Mouse (Mus musculus): ENCODE data around the gene Sval1.
A peak's percentile ranks its signal among the peaks of the same experiment; 100 is the strongest.

The Sval1 gene

GRCm38 (mm10) chr6:41951330-41951729, at the start of gene Sval1:
Gene Sval1, plus strand, starts transcription at chr6:41951630.
- DNase-seq, result no peak

DNA sequence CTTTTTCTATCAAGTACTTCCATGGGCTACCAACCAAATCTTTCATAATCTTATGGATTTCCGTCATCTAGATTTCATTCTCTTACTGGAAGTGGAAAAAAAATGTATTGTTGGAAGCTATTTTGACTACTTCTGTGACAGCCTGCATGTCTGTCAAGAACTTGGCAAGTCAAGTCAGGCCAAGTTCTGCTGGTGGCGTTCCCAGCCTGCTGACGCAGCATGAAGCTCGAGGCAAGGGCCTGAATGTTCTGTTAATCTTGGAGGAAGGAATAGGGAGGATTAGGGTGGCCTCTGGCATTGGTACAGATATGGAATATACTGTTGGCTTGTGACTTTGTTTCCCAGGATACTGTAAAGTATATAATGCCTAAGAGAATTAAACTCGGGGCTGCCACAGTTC, 39.8 kb upstream of the Sval1 start:
- peak; percentile 6 to 30 for DNase-seq

GRCm38 (mm10) chr6:41914883-41915282, 36.5 kb upstream of the Sval1 start:
- DNase-seq, result no peak

DNA sequence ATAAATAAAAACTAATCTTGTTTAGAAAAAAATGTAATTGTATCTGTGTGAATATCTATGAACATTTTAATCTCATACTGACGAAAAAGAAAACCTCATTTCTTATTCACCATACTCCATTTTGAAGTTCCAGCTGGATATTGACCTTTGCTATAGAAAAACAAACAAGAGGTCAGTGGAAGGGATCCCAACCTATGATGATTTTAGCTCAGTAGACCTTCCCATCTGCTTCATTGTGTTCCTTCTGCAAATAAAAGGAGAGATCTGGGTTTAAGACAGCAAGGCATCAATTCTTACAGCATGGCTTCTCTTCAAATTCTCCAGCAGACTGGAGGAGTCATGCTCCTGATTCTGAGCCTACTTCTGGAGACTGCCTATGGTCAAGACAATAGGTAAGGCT, 16.4 kb downstream of the Sval1 start, which contains the start of gene Sval3:
TSS of gene Sval3 (plus strand) at position 301 of the 400 bp plus-strand sequence.
- no peak for DNase-seq

Measured in cerebellum, postnatal 14 days (tissue).